Mouse (Mus musculus) lung, postnatal 25 days (tissue): ENCODE data around the gene Zzef1.

Experiments
- DNase-seq: peaks from one replicate; pipeline ENCODE4 v3.0.0; 2022; ENCODE audit warnings: low spot score

Gene Zzef1

GRCm38 (mm10) chr11:72908391-72908790, 112.4 kb downstream of the Zzef1 start:
- DNase-seq, result no peak

GRCm38 (mm10) chr11:72917299-72917996, 121.4 kb downstream of the Zzef1 start:
- DNase-seq, result peak; percentile 66

GRCm38 (mm10) chr11:72923116-72923515, 127.1 kb downstream of the Zzef1 start:
- DNase-seq, result peak; percentile 29

GRCm38 (mm10) chr11:72924458-72924857, 128.4 kb downstream of the Zzef1 start:
- no peak for DNase-seq

- no peak for DNase-seq
Measured at GRCm38 (mm10) chr11:72925067-72925466, 129.0 kb downstream of the Zzef1 start.

- peak; percentile 66 for DNase-seq
Measured at GRCm38 (mm10) chr11:72926226-72926890, 130.3 kb downstream of the Zzef1 start.

GRCm38 (mm10) chr11:72928516-72928915, 132.5 kb downstream of the Zzef1 start:
- DNase-seq, result no peak

GRCm38 (mm10) chr11:72940208-72941143, 144.4 kb downstream of the Zzef1 start:
- peak; percentile 44 for DNase-seq

- no peak for DNase-seq
Measured at GRCm38 (mm10) chr11:72944996-72945793, 149.2 kb downstream of the Zzef1 start.

- DNase-seq, result peak; percentile 81
Measured at GRCm38 (mm10) chr11:72945875-72946559, 150.0 kb downstream of the Zzef1 start.

- no peak for DNase-seq
Measured at GRCm38 (mm10) chr11:72946560-72947119, 150.6 kb downstream of the Zzef1 start.

GRCm38 (mm10) chr11:72947840-72948239, 151.8 kb downstream of the Zzef1 start:
- no peak for DNase-seq

GRCm38 (mm10) chr11:72948254-72948653, 152.2 kb downstream of the Zzef1 start:
- DNase-seq, result no peak

GRCm38 (mm10) chr11:72951137-72952000, 155.3 kb downstream of the Zzef1 start:
- peak; percentile 85 for DNase-seq

GRCm38 (mm10) chr11:72952226-72952625, 156.2 kb downstream of the Zzef1 start:
- peak; percentile 90 for DNase-seq

GRCm38 (mm10) chr11:72952697-72953096, 156.7 kb downstream of the Zzef1 start:
- no peak for DNase-seq

GRCm38 (mm10) chr11:72953116-72953439, 157.1 kb downstream of the Zzef1 start:
- DNase-seq, result no peak

- DNase-seq, result peak; percentile 92
Measured at GRCm38 (mm10) chr11:72953440-72954151, 157.6 kb downstream of the Zzef1 start.

GRCm38 (mm10) chr11:72954216-72954615, 158.2 kb downstream of the Zzef1 start:
- no peak for DNase-seq
